Mouse (Mus musculus) ES-E14 (cell line): Measurements from ENCODE around the gene Bmpr2. TPM values are rescaled to one million over a fixed set of nuclear protein-coding genes. Genes with fewer than 3 reads are reported as not detected.

Source experiments
- DNase-seq: peaks from one replicate; pipeline ENCODE4 v3.0.0-alpha.2; 2013; ENCODE audit warnings: low read depth, low spot score
- H3K27ac ChIP-seq: 2 replicates; pipeline ENCODE4 v1.5.1; 2012; ENCODE audit warnings: low read depth, mild to moderate bottlenecking, low read length, moderate library complexity, mixed read lengths; ENCODE audit not compliant: poor library complexity, insufficient read depth, severe bottlenecking
- H3K36me3 ChIP-seq: 2 replicates; pipeline ENCODE4 v1.6.1; 2012; ENCODE audit warnings: mild to moderate bottlenecking, low read length, moderate library complexity, mixed read lengths; ENCODE audit not compliant: control insufficient read depth, poor library complexity, insufficient read depth, severe bottlenecking
- H3K4me1 ChIP-seq, 2 experiments: fragments of 150-350 bp in 1 of 2; sonication (generic) in 1 of 2; 2 replicates each; pipeline ENCODE4 v1.6.1; 2012; ENCODE audit warnings: low read length in 2 of 2, mild to moderate bottlenecking in 1 of 2, mixed read lengths in 1 of 2; ENCODE audit not compliant: control insufficient read depth in 2 of 2, insufficient read depth in 2 of 2, poor library complexity in 1 of 2
- H3K4me3 ChIP-seq, 2 experiments: fragments of 150-350 bp in 1 of 2; sonication (generic) in 1 of 2; 2 replicates each; pipeline ENCODE4 v1.5.1; 2012; ENCODE audit warnings: low read length in 2 of 2, low read depth in 1 of 2, mild to moderate bottlenecking in 1 of 2, mixed read lengths in 1 of 2; ENCODE audit not compliant: insufficient read depth in 1 of 2, poor library complexity in 1 of 2, severe bottlenecking in 1 of 2
- H3K9ac ChIP-seq: 2 replicates; pipeline ENCODE4 v1.6.1; 2012; ENCODE audit warnings: low read depth, mild to moderate bottlenecking, low read length, mixed read lengths; ENCODE audit not compliant: poor library complexity, insufficient read depth, severe bottlenecking
- H3K9me3 ChIP-seq: fragments of 150-350 bp; sonication (generic); 2 replicates; pipeline ENCODE4 v1.6.1; 2012; ENCODE audit warnings: low read depth, mild to moderate bottlenecking, low read length; ENCODE audit not compliant: control insufficient read depth, insufficient read depth
- CHD2 ChIP-seq: IDR thresholded peaks from 2 replicates; pipeline ENCODE4 v1.6.1; 2014; ENCODE audit warnings: mild to moderate bottlenecking, low read depth, low read length, inconsistent platforms
- HCFC1 ChIP-seq: IDR thresholded peaks from 2 replicates; pipeline ENCODE4 v1.6.1; 2012; ENCODE audit warnings: low read length, inconsistent platforms, borderline replicate concordance; ENCODE audit not compliant: insufficient read depth
- MAFK ChIP-seq: IDR thresholded peaks from 2 replicates; pipeline ENCODE4 v1.6.1; 2014; ENCODE audit warnings: mild to moderate bottlenecking, low read depth, low read length, inconsistent platforms; ENCODE audit not compliant: insufficient read depth
- ZC3H11A ChIP-seq: IDR thresholded peaks from 2 replicates; pipeline ENCODE4 v1.6.1; 2012; ENCODE audit warnings: low read depth, mild to moderate bottlenecking, inconsistent platforms, low read length, borderline replicate concordance
- ZNF384 ChIP-seq: IDR thresholded peaks from 2 replicates; pipeline ENCODE4 v1.6.1; 2012; ENCODE audit warnings: low read depth, low read length, inconsistent platforms
- in situ Hi-C, 2 experiments: fragments of 600-800 bp; cut with MboI; formaldehyde crosslinking; loops; one replicate each; pipeline ENCODE4 v1.15.1; 2025; ENCODE audit warnings: low sequenced_read_pairs in 2 of 2, inconsistent platforms in 1 of 2; ENCODE audit not compliant: unreplicated experiment in 2 of 2
- total RNA-seq: library from RNA; depleted of rRNA; stranded (reverse); fragments of 300-350 nt; gene quantifications from 2 replicates; pipeline ENCODE4 v1.2.3, GENCODE M21; 2012

The Bmpr2 gene
- total RNA-seq, 1 experiment, result 17.0 TPM

GRCm38 (mm10) chr1:59734076-59734475, 29.1 kb upstream of the Bmpr2 start:
- no peak overlapping the region for H3K9ac ChIP-seq
- in situ Hi-C loops, result no loop called here
- no peaks in the 10 kb centered on the region for H3K9me3 ChIP-seq
- no peak for DNase-seq
- H3K4me3 ChIP-seq, result no peak overlapping the region
- H3K4me1 ChIP-seq, result peaks cover 0 to 3% of the 10 kb centered on the region in 2 experiments; a peak in 2 of 4 replicates
- TF ChIP-seq CHD2, result no peak
- TF ChIP-seq ZC3H11A, result no peak
- no peak for TF ChIP-seq HCFC1
- TF ChIP-seq ZNF384, result no peak
- no peak for TF ChIP-seq MAFK
- no peak overlapping the region for H3K27ac ChIP-seq
- no peaks in the 10 kb centered on the region for H3K36me3 ChIP-seq

GRCm38 (mm10) chr1:59738768-59739414, 24.3 kb upstream of the Bmpr2 start:
- in situ Hi-C loops, result no loop called here
- TF ChIP-seq HCFC1, result no peak
- no peak for TF ChIP-seq ZC3H11A
- no peak for TF ChIP-seq CHD2
- no peak for TF ChIP-seq ZNF384
- no peak for TF ChIP-seq MAFK
- Histone ChIP-seq H3K4me3 (no peak overlapping the region), H3K4me1 (no peaks in the 10 kb centered on the region), H3K9ac (no peak overlapping the region), H3K9me3 (no peaks in the 10 kb centered on the region), H3K27ac (no peak overlapping the region), H3K36me3 (no peaks in the 10 kb centered on the region)
- no peak for DNase-seq

GRCm38 (mm10) chr1:59739577-59740354, 23.4 kb upstream of the Bmpr2 start:
- no peak overlapping the region for H3K9ac ChIP-seq
- H3K27ac ChIP-seq, result no peak overlapping the region
- TF ChIP-seq ZNF384 (no peak), CHD2 (no peak), ZC3H11A (no peak), HCFC1 (no peak), MAFK (no peak)
- H3K36me3 ChIP-seq, result no peaks in the 10 kb centered on the region
- in situ Hi-C loops, result no loop called here
- no peaks in the 10 kb centered on the region for H3K4me1 ChIP-seq
- no peaks in the 10 kb centered on the region for H3K9me3 ChIP-seq
- no peak overlapping the region for H3K4me3 ChIP-seq
- no peak for DNase-seq

- DNase-seq, result no peak
- no peaks in the 10 kb centered on the region for H3K36me3 ChIP-seq
- in situ Hi-C loops, result no loop called here
- no peak overlapping the region for H3K9ac ChIP-seq
- TF ChIP-seq ZC3H11A (no peak), HCFC1 (no peak), CHD2 (no peak), MAFK (no peak), ZNF384 (no peak)
- H3K4me1 ChIP-seq, result no peaks in the 10 kb centered on the region
- H3K4me3 ChIP-seq, result no peak overlapping the region
- H3K27ac ChIP-seq, result no peak overlapping the region
- H3K9me3 ChIP-seq, result no peaks in the 10 kb centered on the region
Measured at GRCm38 (mm10) chr1:59749047-59749446, 14.2 kb upstream of the Bmpr2 start.
